Mouse (Mus musculus): ENCODE measurements around the gene Pef1.

DNA sequence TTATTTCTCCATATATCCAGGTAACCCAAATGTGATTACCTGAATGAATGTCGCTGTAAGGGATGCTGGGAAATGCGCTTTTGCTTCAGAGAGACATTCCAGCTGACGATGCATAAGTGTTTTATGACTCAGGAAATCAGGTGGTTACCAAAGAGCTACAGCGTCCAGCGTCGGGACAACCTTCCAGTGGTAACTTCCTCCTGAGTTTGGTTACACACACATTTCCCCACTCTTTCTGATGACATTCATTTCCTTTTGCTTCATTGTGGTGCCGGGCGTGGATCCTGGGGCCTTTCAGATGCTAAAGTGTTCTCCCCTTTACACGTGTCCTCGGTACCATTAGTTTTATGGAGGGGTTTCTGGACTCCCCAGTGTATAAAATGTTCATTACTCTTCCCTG is 46.0 kb downstream of the Pef1 start:
- no peak for TF ChIP-seq CTCF (IDR thresholded peaks at IDR 0.05; ENCODE audit: low read depth)
- TF ChIP-seq EP300 (IDR thresholded peaks at IDR 0.05; ENCODE audit: low read depth): no peak
